Mouse (Mus musculus): ENCODE measurements at regions not wholly inside any gene's neighbourhood (a gene's known extent, or its start where the extent isn't known, plus 50 kb on each side); places are given as distances from the start of the nearest gene placed in this dataset.

- no peak for TF ChIP-seq CTCF (IDR thresholded peaks at IDR 0.05; ENCODE audit: low read depth)
- TF ChIP-seq EP300 (IDR thresholded peaks at IDR 0.05; ENCODE audit: low read depth) = no peak
Observed at GRCm38 (mm10) chr3:52622530-52622929, 354.4 kb downstream of the Foxo1 start.

All from liver, postnatal 0 days (tissue).